Mouse (Mus musculus) 3T3-L1 (cell line): Measurements from ENCODE around the gene Prm1.

Source experiments
- DNase-seq: peaks from one replicate; pipeline ENCODE4 v3.0.0-alpha.2; 2015; ENCODE audit warnings: low read depth, low spot score

The Prm1 gene

GRCm38 (mm10) chr16:10749226-10749625 is 56.4 kb downstream of the Prm1 start:
- DNase-seq = no peak
